Mouse (Mus musculus): ENCODE results near the gene E2f4. TPM values are rescaled to one million over a fixed set of nuclear protein-coding genes. Genes with fewer than 3 reads are reported as not detected.

The E2f4 gene
- total and polyA plus RNA-seq, 3 experiments, result 39.9 to 198 (median 51.0) TPM

DNA sequence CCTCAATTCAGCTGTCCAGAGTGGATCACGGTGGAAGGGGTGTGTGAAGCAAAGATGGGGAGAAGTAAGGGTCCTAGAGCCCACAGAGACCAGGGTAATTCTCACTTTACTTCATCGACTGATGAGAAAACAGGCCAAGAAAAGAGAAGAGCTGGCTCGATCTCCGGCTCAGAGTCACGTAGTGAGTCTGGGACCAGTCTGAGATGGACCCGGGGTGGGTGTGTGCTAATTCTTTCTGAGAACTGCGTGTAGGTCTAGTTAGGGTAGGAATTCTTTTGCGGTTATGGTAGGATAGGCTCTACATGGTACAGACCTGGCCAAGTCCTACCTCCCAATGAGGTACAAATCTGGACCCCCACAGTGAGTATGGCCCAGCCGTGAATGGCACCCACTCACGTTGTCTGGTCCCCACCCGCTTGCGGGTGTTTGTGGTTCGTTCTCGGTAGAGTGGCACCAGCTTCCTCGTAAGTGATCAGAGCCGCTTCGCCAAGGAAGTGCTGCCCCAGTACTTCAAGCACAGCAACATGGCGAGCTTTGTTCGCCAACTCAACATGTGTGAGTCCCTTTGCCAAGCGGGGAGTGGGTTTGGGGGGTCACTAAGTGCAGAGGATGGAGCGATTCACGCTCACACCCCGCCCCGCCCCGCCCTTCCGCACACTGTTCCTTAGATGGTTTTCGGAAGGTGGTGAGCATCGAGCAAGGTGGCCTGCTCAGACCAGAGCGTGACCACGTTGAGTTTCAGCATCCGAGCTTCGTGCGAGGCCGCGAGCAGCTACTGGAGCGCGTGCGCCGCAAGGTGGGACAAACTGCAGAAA lies 27.2 kb upstream of the E2f4 start:
- H3K36me3 ChIP-seq (replicated peaks in 1 of 2; ENCODE audit: control insufficient read depth in 1 of 2, insufficient read depth in 1 of 2, low read length in 1 of 2), result peaks cover 22 to 37% of the 10 kb centered on the region in 2 experiments
- no peaks in the 10 kb centered on the region for H3K27me3 ChIP-seq (replicated peaks)
- H3K9me3 ChIP-seq (replicated peaks; ENCODE audit: low read length), result peaks cover 19% of the 10 kb centered on the region
- dilution Hi-C loops (cut with MboI; ENCODE audit: extremely low pct_ligation_motif_present, extremely low pct_unique_long_range_greater_than_20kb, low sequenced_read_pairs) (no loop called here), in situ Hi-C loops (cut with MboI; ENCODE audit: low pct_ligation_motif_present, low pct_unique_long_range_greater_than_20kb, low sequenced_read_pairs) (no loop called here)
- H3K27ac ChIP-seq (ENCODE audit: insufficient read depth, low read depth), result no peak overlapping the region
- TF ChIP-seq UBTF (IDR thresholded peaks at IDR 0.05; ENCODE audit: low read depth, low read length), result no peak
- no peak for TF ChIP-seq PAX5 (IDR thresholded peaks at IDR 0.05; ENCODE audit: low read length)
- no peak for TF ChIP-seq POLR2A (IDR thresholded peaks at IDR 0.05; ENCODE audit: low read depth, low read length)
- H3K4me1 ChIP-seq (ENCODE audit: control insufficient read depth in 1 of 2, insufficient read depth in 2 of 2), result peaks cover 0 to 16% of the 10 kb centered on the region in 2 experiments; a peak in 2 of 4 replicates
- no peak overlapping the region for H3K4me3 ChIP-seq (replicated peaks in 1 of 3; ENCODE audit: low read depth in 2 of 3, low read length in 2 of 3, poor library complexity in 1 of 3)
- H3K79me2 ChIP-seq (replicated peaks; ENCODE audit: control insufficient read depth, extremely low read depth, insufficient read depth, poor library complexity, severe bottlenecking), result no peaks in the 10 kb centered on the region
- H3K4me2 ChIP-seq (ENCODE audit: insufficient read depth, low read depth, poor library complexity, severe bottlenecking), result no peak overlapping the region
- no peak for DNase-seq (ENCODE audit: extremely low read depth)
- H3K9ac ChIP-seq (ENCODE audit: insufficient read depth, low read depth), result no peak overlapping the region

DNA sequence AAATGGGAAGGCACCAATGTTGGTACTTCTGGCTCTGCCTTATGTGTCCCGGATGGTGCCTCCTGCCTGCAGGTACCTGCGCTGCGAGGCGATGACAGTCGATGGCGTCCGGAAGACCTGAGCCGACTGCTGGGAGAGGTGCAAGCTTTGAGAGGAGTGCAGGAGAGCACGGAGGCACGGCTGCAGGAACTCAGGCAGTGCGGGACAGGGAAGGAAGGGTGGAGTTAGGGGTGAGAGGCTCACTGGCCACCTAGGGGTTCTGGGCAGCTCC lies 26.6 kb upstream of the E2f4 start:
- Histone ChIP-seq H3K79me2 (replicated peaks; ENCODE audit: control insufficient read depth, extremely low read depth, insufficient read depth, poor library complexity, severe bottlenecking) (no peaks in the 10 kb centered on the region), H3K4me1 (ENCODE audit: control insufficient read depth in 1 of 2, insufficient read depth in 2 of 2) (peaks cover 0 to 16% of the 10 kb centered on the region in 2 experiments; a peak in 2 of 4 replicates), H3K4me3 (replicated peaks in 1 of 3; ENCODE audit: low read depth in 2 of 3, low read length in 2 of 3, poor library complexity in 1 of 3) (no peak overlapping the region), H3K27ac (ENCODE audit: insufficient read depth, low read depth) (no peak overlapping the region), H3K36me3 (replicated peaks in 1 of 2; ENCODE audit: control insufficient read depth in 1 of 2, insufficient read depth in 1 of 2, low read length in 1 of 2) (peaks cover 22 to 37% of the 10 kb centered on the region in 2 experiments), H3K9me3 (replicated peaks; ENCODE audit: low read length) (peaks cover 19% of the 10 kb centered on the region), H3K9ac (ENCODE audit: insufficient read depth, low read depth) (no peak overlapping the region), H3K4me2 (ENCODE audit: insufficient read depth, low read depth, poor library complexity, severe bottlenecking) (no peak overlapping the region), H3K27me3 (replicated peaks) (no peaks in the 10 kb centered on the region)
- dilution Hi-C loops (cut with MboI; ENCODE audit: extremely low pct_ligation_motif_present, extremely low pct_unique_long_range_greater_than_20kb, low sequenced_read_pairs), result no loop called here
- in situ Hi-C loops (cut with MboI; ENCODE audit: low pct_ligation_motif_present, low pct_unique_long_range_greater_than_20kb, low sequenced_read_pairs), result no loop called here
- TF ChIP-seq HCFC1 (IDR thresholded peaks at IDR 0.05; ENCODE audit: low read depth, low read length) (no peak), BHLHE40 (IDR thresholded peaks at IDR 0.05; ENCODE audit: low read depth, low read length) (no peak), JUN (IDR thresholded peaks at IDR 0.05; ENCODE audit: insufficient read depth, low read depth, low read length) (no peak), TCF12 (IDR thresholded peaks at IDR 0.05; ENCODE audit: low read depth, low read length) (no peak), USF2 (conservative IDR thresholded peaks at IDR 0.05; ENCODE audit: low read depth, low read length) (no peak), ZMIZ1 (IDR thresholded peaks at IDR 0.05; ENCODE audit: low read depth, low read length) (no peak), MAX (IDR thresholded peaks at IDR 0.05; ENCODE audit: low read length) (no peak), CTCF (conservative IDR thresholded peaks at IDR 0.05 in 1 of 2, IDR thresholded peaks at IDR 0.05 in 1 of 2; ENCODE audit: low read depth in 2 of 2, low read length in 2 of 2) (no peak), ELF1 (IDR thresholded peaks at IDR 0.05; ENCODE audit: low read depth, low read length) (no peak), IRF4 (IDR thresholded peaks at IDR 0.05; ENCODE audit: low read depth, low read length) (no peak), RCOR1 (conservative IDR thresholded peaks at IDR 0.05; ENCODE audit: low read depth, low read length) (no peak)
- no peak for DNase-seq (ENCODE audit: extremely low read depth)

DNA sequence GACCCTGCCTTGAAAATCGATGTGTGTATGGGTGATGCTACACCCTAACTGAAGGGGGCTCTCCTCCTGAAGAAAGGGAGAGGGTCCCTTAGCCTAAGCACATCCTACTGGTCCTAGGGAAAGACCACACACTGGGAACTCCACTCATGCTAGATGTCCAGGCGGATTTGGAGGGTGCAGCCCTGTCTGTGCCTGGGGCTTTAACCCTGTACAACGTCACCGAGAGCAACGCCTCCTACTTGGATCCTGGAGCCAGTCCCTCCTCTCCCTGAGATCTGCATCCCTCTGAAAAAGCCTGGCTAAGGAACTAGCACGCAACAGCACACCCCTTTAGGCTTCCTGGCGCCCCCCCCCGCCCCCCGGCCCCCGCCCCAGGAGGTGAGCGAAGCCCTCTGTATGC lies 22.1 kb upstream of the E2f4 start:
- Histone ChIP-seq H3K4me2 (ENCODE audit: insufficient read depth, low read depth, poor library complexity, severe bottlenecking) (no peak overlapping the region), H3K27me3 (replicated peaks) (no peaks in the 10 kb centered on the region), H3K4me1 (ENCODE audit: control insufficient read depth in 1 of 2, insufficient read depth in 2 of 2) (peaks cover 0 to 2% of the 10 kb centered on the region in 2 experiments; a peak in 1 of 4 replicates), H3K79me2 (replicated peaks; ENCODE audit: control insufficient read depth, extremely low read depth, insufficient read depth, poor library complexity, severe bottlenecking) (no peaks in the 10 kb centered on the region), H3K36me3 (replicated peaks in 1 of 2; ENCODE audit: control insufficient read depth in 1 of 2, insufficient read depth in 1 of 2, low read length in 1 of 2) (peaks cover 0 to 28% of the 10 kb centered on the region in 2 experiments), H3K27ac (ENCODE audit: insufficient read depth, low read depth) (no peak overlapping the region), H3K9me3 (replicated peaks; ENCODE audit: low read length) (no peaks in the 10 kb centered on the region), H3K4me3 (replicated peaks in 1 of 3; ENCODE audit: low read depth in 2 of 3, low read length in 2 of 3, poor library complexity in 1 of 3) (no peak overlapping the region), H3K9ac (ENCODE audit: insufficient read depth, low read depth) (no peak overlapping the region)
- in situ Hi-C loops (cut with MboI; ENCODE audit: low pct_ligation_motif_present, low pct_unique_long_range_greater_than_20kb, low sequenced_read_pairs) (no loop called here), dilution Hi-C loops (cut with MboI; ENCODE audit: extremely low pct_ligation_motif_present, extremely low pct_unique_long_range_greater_than_20kb, low sequenced_read_pairs) (no loop called here)
- no peak for DNase-seq (ENCODE audit: extremely low read depth)
- no peak for TF ChIP-seq ETS1 (conservative IDR thresholded peaks at IDR 0.05; ENCODE audit: low read depth, low read length)
- TF ChIP-seq HCFC1 (IDR thresholded peaks at IDR 0.05; ENCODE audit: low read depth, low read length), result no peak
- no peak for TF ChIP-seq RCOR1 (conservative IDR thresholded peaks at IDR 0.05; ENCODE audit: low read depth, low read length)
- no peak for TF ChIP-seq GABPA (IDR thresholded peaks at IDR 0.05; ENCODE audit: insufficient replicate concordance, low read depth, low read length)
- TF ChIP-seq CHD1 (IDR thresholded peaks at IDR 0.05; ENCODE audit: low read depth, low read length), result no peak
- no peak for TF ChIP-seq IRF4 (IDR thresholded peaks at IDR 0.05; ENCODE audit: low read depth, low read length)
- no peak for TF ChIP-seq ZKSCAN1 (IDR thresholded peaks at IDR 0.05; ENCODE audit: borderline replicate concordance, low read depth, low read length)
- no peak for TF ChIP-seq CTCF (conservative IDR thresholded peaks at IDR 0.05 in 1 of 2, IDR thresholded peaks at IDR 0.05 in 1 of 2; ENCODE audit: low read depth in 2 of 2, low read length in 2 of 2)
- no peak for TF ChIP-seq KAT2A (IDR thresholded peaks at IDR 0.05; ENCODE audit: insufficient replicate concordance, low read length)
- TF ChIP-seq ZMIZ1 (IDR thresholded peaks at IDR 0.05; ENCODE audit: low read depth, low read length), result no peak
- no peak for TF ChIP-seq POLR2AphosphoS2 (IDR thresholded peaks at IDR 0.05; ENCODE audit: low read depth, low read length)
- TF ChIP-seq SMC3 (IDR thresholded peaks at IDR 0.05; ENCODE audit: low read depth, low read length), result no peak
- no peak for TF ChIP-seq BHLHE40 (IDR thresholded peaks at IDR 0.05; ENCODE audit: low read depth, low read length)
- TF ChIP-seq ELF1 (IDR thresholded peaks at IDR 0.05; ENCODE audit: low read depth, low read length), result no peak
- no peak for TF ChIP-seq ZNF384 (IDR thresholded peaks at IDR 0.05; ENCODE audit: low read depth, low read length)
- no peak for TF ChIP-seq POLR2A (IDR thresholded peaks at IDR 0.05; ENCODE audit: low read depth, low read length)
- TF ChIP-seq ZC3H11A (IDR thresholded peaks at IDR 0.05; ENCODE audit: low read depth, low read length), result no peak
- no peak for TF ChIP-seq MYC (IDR thresholded peaks at IDR 0.05; ENCODE audit: low read depth, low read length)

Data from CH12.LX (cell line).